ENCODE assay signal across 18 mouse cellular contexts in the genomic region with DNA sequence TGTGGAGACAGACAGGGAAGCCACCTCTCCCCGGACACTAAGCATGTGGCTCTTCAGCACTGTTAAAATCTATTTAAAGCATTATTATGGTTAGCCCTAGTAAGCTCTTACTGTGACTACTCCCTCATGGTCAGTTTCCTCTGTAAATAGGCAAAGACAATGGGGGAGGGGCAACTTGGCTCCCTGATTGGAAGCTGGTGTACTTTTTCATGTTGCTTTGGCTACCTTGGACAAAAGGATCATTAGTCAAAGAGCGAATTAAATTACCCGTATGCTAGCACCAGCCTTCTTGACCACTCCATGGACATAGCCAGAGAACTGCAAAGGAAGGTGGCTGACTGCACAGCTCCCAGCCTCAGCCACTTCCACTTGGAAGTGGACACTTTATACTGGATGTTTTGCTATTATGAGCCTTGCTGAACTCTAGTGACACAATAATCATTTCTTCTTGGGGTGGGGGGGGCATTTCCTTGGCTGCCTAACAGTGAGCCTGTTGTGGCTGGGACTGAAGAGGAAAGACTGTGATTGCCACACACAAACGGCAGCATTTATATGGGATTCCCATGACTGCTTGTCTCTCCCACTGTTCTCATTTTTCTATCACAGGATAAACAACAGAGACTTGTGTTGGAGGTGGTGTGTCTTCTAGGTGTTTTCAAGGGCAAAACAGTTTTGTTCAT.
DNase-seq lines count a peak whose midpoint lies in the region; ATAC-seq lines count a peak whose summit lies in the region.
"Had no signal": no experiment of that assay in that cellular context is flagged by ENCODE, and none has a peak within 500 bp of the region (broad histone marks: within the 10 kb centered on the region; RNA-seq: fewer than 3 reads in every experiment).

No protein-coding gene starts in this region.

- no peak overlapping the region for H3K27ac ChIP-seq in hindbrain, embryonic 16.5 days (ENCODE audit: low read depth, low read length)
- no peak overlapping the region for H3K27ac ChIP-seq in hindbrain, embryonic 14.5 days

- no peak overlapping the region for H3K9ac ChIP-seq in hindbrain, embryonic 16.5 days (ENCODE audit: low read depth, low read length)
- no peak overlapping the region for H3K9ac ChIP-seq in hindbrain, embryonic 14.5 days

- peak; percentile 58; the same call in 1 of the 2 replicates for ATAC-seq in hindbrain, embryonic 16.5 days
- no peak for ATAC-seq in hindbrain, embryonic 14.5 days (ENCODE audit: low FRiP score)
- ATAC-seq: inflammation-experienced regulatory T-cells, adult 6 months had no signal

- WGBS in hindbrain, embryonic 16.5 days: 25% methylated on average over 4 of the region's 4 CpGs
- 26% methylated on average over 4 of the region's 4 CpGs for WGBS in hindbrain, embryonic 14.5 days

- no peaks in the 10 kb centered on the region; the same call in 1 of the 2 replicates for H3K27me3 ChIP-seq in hindbrain, embryonic 16.5 days (replicated peaks; ENCODE audit: control insufficient read depth, insufficient read depth, low read length)
- H3K27me3 ChIP-seq in hindbrain, embryonic 14.5 days (ENCODE audit: control insufficient read depth, insufficient read depth, low read length): no peaks in the 10 kb centered on the region

- peaks cover 6% of the 10 kb centered on the region; the same call in 1 of the 2 replicates for H3K4me1 ChIP-seq in hindbrain, embryonic 16.5 days (ENCODE audit: control insufficient read depth, insufficient read depth, low read depth, low read length)
- 0 out of 2 replicates have a peak, but pooled peaks cover 5% of the 10 kb centered on the region for H3K4me1 ChIP-seq in hindbrain, embryonic 14.5 days (replicated peaks; ENCODE audit: control insufficient read depth, insufficient read depth, low read length)

- H3K9me3 ChIP-seq in hindbrain, embryonic 16.5 days (ENCODE audit: control insufficient read depth, low read length): no peaks in the 10 kb centered on the region
- H3K9me3 ChIP-seq in hindbrain, embryonic 14.5 days (ENCODE audit: control insufficient read depth, low read length): no peaks in the 10 kb centered on the region

- no peak overlapping the region for H3K4me2 ChIP-seq in hindbrain, embryonic 16.5 days (ENCODE audit: low read length)
- no peak overlapping the region for H3K4me2 ChIP-seq in hindbrain, embryonic 14.5 days (replicated peaks)
- H3K4me2 ChIP-seq: liver, embryonic 11.5 days had no signal

- no peak overlapping the region for H3K4me3 ChIP-seq in hindbrain, embryonic 16.5 days (ENCODE audit: low read length)
- no peak overlapping the region for H3K4me3 ChIP-seq in hindbrain, embryonic 14.5 days (replicated peaks; ENCODE audit: low read length)
- H3K4me3 ChIP-seq: erythroblast, embryonic 14.5 days had no signal

- H3K36me3 ChIP-seq in hindbrain, embryonic 16.5 days (ENCODE audit: control insufficient read depth, insufficient read depth, low read length): no peaks in the 10 kb centered on the region
- H3K36me3 ChIP-seq in hindbrain, embryonic 14.5 days (replicated peaks; ENCODE audit: control insufficient read depth, insufficient read depth): no peaks in the 10 kb centered on the region

- DNase-seq in hindbrain, embryonic 14.5 days (ENCODE audit: low spot score): no peak
- DNase-seq in lung, postnatal 10 days: peak; percentile 26
- no peak for DNase-seq in lung, postnatal 25 days (ENCODE audit: low spot score)
- peak; percentile 63 for DNase-seq in embryo, embryonic 10.5 days (ENCODE audit: low spot score)
- peak; percentile 27 for DNase-seq in retina, postnatal 1 day
- DNase-seq in testis, postnatal 14 days (ENCODE audit: low spot score): no peak
- DNase-seq: adrenal gland, adult 2 months; cerebellum, adult 2 months; gastrocnemius, postnatal 25 days; heart, postnatal 10 days; kidney, postnatal 36 days; layer of hippocampus, postnatal 36 days; right cerebral cortex, adult 18-20 months; thymus, postnatal 25 days had no signal

Comparison
In these comparisons a context has a peak if more than half of its experiments do, and no peak if none do; other contexts are left out.
1. DNase-seq: peak in lung, postnatal 10 days (single experiment), embryo, embryonic 10.5 days (single experiment) and retina, postnatal 1 day (single experiment); none in hindbrain, embryonic 14.5 days (single experiment), lung, postnatal 25 days (single experiment) and testis, postnatal 14 days (single experiment).